Comparison of ENCODE assay signal across 7 mouse cellular contexts in the genomic region with DNA sequence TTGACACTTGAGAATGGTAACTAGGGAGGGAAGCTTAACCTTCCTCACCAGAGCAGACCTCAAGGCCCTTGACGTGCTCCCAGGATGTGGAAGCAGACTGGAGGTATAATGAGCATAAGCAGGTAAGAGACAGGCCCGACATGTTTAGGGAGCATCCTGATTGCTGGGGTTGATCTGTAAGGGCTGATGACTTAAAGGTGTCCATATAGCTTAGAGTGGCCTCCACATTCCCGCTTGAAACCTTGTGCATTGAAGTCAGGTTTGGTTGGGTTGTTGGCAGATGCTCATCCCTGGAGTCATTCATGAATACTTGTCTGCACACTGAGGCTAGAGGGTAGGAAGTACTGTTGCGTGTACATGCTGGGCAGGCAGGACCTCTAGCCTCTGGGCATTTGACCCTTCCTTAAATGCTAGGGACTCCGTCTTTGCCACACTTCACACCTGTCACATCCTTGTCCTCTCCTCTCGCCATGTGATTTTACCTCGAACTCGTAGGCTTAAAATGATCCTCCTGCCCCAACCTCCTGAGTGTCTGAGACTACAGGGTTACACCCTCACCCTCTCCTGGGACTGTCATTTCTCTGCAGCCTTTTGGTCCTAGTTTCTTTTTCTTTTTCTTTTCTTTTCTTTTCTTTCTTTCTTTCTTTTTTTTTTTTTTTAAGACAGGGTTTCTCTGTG. TPM values are rescaled to one million over a fixed set of nuclear protein-coding genes. Genes with fewer than 3 reads are reported as not detected.
DNase-seq lines count a peak whose midpoint lies in the region; ATAC-seq and TF ChIP-seq lines count a peak whose summit lies in the region.

No protein-coding gene starts in this region.

- H3K27ac ChIP-seq in lung, embryonic 14.5 days (ENCODE audit: low read depth): no peak overlapping the region
- H3K27ac ChIP-seq in forebrain, embryonic 11.5 days (ENCODE audit: low read depth, low read length): no peak overlapping the region
- no peak overlapping the region for H3K27ac ChIP-seq in intestine, postnatal 0 days (ENCODE audit: low read depth, low read length)
- H3K27ac ChIP-seq in neural tube, embryonic 15.5 days (replicated peaks): no peak overlapping the region

- TF ChIP-seq POLR2A in lung, adult 2 months (IDR thresholded peaks at IDR 0.05; ENCODE audit: borderline replicate concordance, extremely low read depth, low read depth, low read length): no peak

- no peak for TF ChIP-seq CTCF in lung, embryonic 14.5 days (IDR thresholded peaks at IDR 0.05; ENCODE audit: low read depth)
- TF ChIP-seq CTCF in lung, adult 2 months (IDR thresholded peaks at IDR 0.05; ENCODE audit: insufficient read depth, low read length): no peak
- no peak for TF ChIP-seq CTCF in intestine, postnatal 0 days (IDR thresholded peaks at IDR 0.05; ENCODE audit: low read depth)

- no peaks in the 10 kb centered on the region for H3K27me3 ChIP-seq in lung, embryonic 14.5 days (ENCODE audit: insufficient read depth, low read length)
- H3K27me3 ChIP-seq in forebrain, embryonic 11.5 days (ENCODE audit: control insufficient read depth, insufficient read depth, low read length): no peaks in the 10 kb centered on the region
- no peaks in the 10 kb centered on the region for H3K27me3 ChIP-seq in intestine, postnatal 0 days (replicated peaks; ENCODE audit: control insufficient read depth, insufficient read depth, low read length)
- no peaks in the 10 kb centered on the region for H3K27me3 ChIP-seq in neural tube, embryonic 15.5 days (replicated peaks)

- no peak for ATAC-seq in lung, embryonic 14.5 days (ENCODE audit: insufficient read depth)
- no peak for ATAC-seq in forebrain, embryonic 11.5 days (replicated peaks; ENCODE audit: low FRiP score)
- ATAC-seq in intestine, postnatal 0 days: no peak
- no peak for ATAC-seq in neural tube, embryonic 15.5 days (ENCODE audit: low FRiP score)

- H3K9me3 ChIP-seq in lung, embryonic 14.5 days (ENCODE audit: low read depth, low read length): no peaks in the 10 kb centered on the region
- H3K9me3 ChIP-seq in forebrain, embryonic 11.5 days (ENCODE audit: control insufficient read depth, low read length): no peaks in the 10 kb centered on the region
- H3K9me3 ChIP-seq in intestine, postnatal 0 days (ENCODE audit: control insufficient read depth): no peaks in the 10 kb centered on the region
- H3K9me3 ChIP-seq in neural tube, embryonic 15.5 days (replicated peaks): no peaks in the 10 kb centered on the region

- peak overlapping the region; percentile 86 for H3K4me2 ChIP-seq in lung, embryonic 14.5 days
- peak overlapping the region; percentile 66 for H3K4me2 ChIP-seq in forebrain, embryonic 11.5 days (ENCODE audit: low read depth, low read length, severe bottlenecking)
- H3K4me2 ChIP-seq in intestine, postnatal 0 days (replicated peaks; ENCODE audit: low read depth): peak overlapping the region; percentile 94
- peak overlapping the region; percentile 64 for H3K4me2 ChIP-seq in neural tube, embryonic 15.5 days

- H3K4me3 ChIP-seq in lung, embryonic 14.5 days (ENCODE audit: low read depth, low read length): peak overlapping the region; percentile 89
- H3K4me3 ChIP-seq in lung, adult 2 months (replicated peaks; ENCODE audit: extremely low read depth, low read depth, low read length): no peak overlapping the region
- H3K4me3 ChIP-seq in forebrain, embryonic 11.5 days (ENCODE audit: low read depth, low read length): peak overlapping the region; percentile 98
- peak overlapping the region; percentile 86 for H3K4me3 ChIP-seq in intestine, postnatal 0 days (ENCODE audit: low read depth, low read length)
- H3K4me3 ChIP-seq in neural tube, embryonic 15.5 days (replicated peaks): peak overlapping the region; percentile 87

- no peak for DNase-seq in lung, embryonic 14.5 days
- DNase-seq in lung, adult 2 months: no peak
- no peak for DNase-seq in forebrain, embryonic 11.5 days (ENCODE audit: low spot score)
- DNase-seq in left cerebral cortex, adult 8-10 months (ENCODE audit: low spot score in 2 of 2): no peak
- DNase-seq in lung, postnatal 10 days: no peak

- WGBS in lung, embryonic 14.5 days: 75% methylated on average over 8 of the region's 8 CpGs
- WGBS in lung, adult 2 months: 76% methylated on average over 8 of the region's 8 CpGs
- WGBS in forebrain, embryonic 11.5 days: 80% methylated on average over 8 of the region's 8 CpGs
- WGBS in intestine, postnatal 0 days: 77% methylated on average over 8 of the region's 8 CpGs
- WGBS in neural tube, embryonic 15.5 days: 85% methylated on average over 8 of the region's 8 CpGs

- H3K9ac ChIP-seq in lung, embryonic 14.5 days: peak overlapping the region; percentile 85
- no peak overlapping the region for H3K9ac ChIP-seq in forebrain, embryonic 11.5 days (ENCODE audit: low read length)
- H3K9ac ChIP-seq in intestine, postnatal 0 days (ENCODE audit: low read depth, low read length): peak overlapping the region; percentile 83; the same call in 1 of the 2 replicates
- H3K9ac ChIP-seq in neural tube, embryonic 15.5 days (replicated peaks): peak overlapping the region; percentile 97

- no peaks in the 10 kb centered on the region for H3K4me1 ChIP-seq in lung, embryonic 14.5 days (ENCODE audit: insufficient read depth)
- peaks cover 9% of the 10 kb centered on the region; the same call in 1 of the 2 replicates for H3K4me1 ChIP-seq in lung, adult 2 months (ENCODE audit: control insufficient read depth, insufficient read depth, low read length)
- peaks cover 7% of the 10 kb centered on the region; the same call in 1 of the 2 replicates for H3K4me1 ChIP-seq in forebrain, embryonic 11.5 days (replicated peaks; ENCODE audit: control insufficient read depth, insufficient read depth, low read length)
- peaks cover 4% of the 10 kb centered on the region; the same call in 1 of the 2 replicates for H3K4me1 ChIP-seq in intestine, postnatal 0 days (replicated peaks; ENCODE audit: control insufficient read depth, insufficient read depth, low read length)
- H3K4me1 ChIP-seq in neural tube, embryonic 15.5 days: peaks cover 32% of the 10 kb centered on the region

- H3K36me3 ChIP-seq in lung, embryonic 14.5 days (ENCODE audit: insufficient read depth): peaks cover 14% of the 10 kb centered on the region
- peaks cover 5% of the 10 kb centered on the region; the same call in 1 of the 2 replicates for H3K36me3 ChIP-seq in forebrain, embryonic 11.5 days (ENCODE audit: control insufficient read depth, insufficient read depth, low read length)
- peaks cover 13% of the 10 kb centered on the region for H3K36me3 ChIP-seq in intestine, postnatal 0 days (ENCODE audit: control insufficient read depth, insufficient read depth)
- peaks cover 23% of the 10 kb centered on the region for H3K36me3 ChIP-seq in neural tube, embryonic 15.5 days

RNA-seq across cellular contexts. Expression of a gene that starts 1.6 kb away (rescaled TPM):
- polyA plus RNA-seq in lung, embryonic 14.5 days (2014; fragmentation: Nextera tagmentation; extraction: Ambion mirVana): 11.8 and 12.9 TPM in 2 replicates
- 50.3 and 58.5 TPM in 2 replicates for polyA plus RNA-seq in lung, adult 2 months (2012; rRNA removed)
- polyA plus RNA-seq in forebrain, embryonic 11.5 days (2014; fragmentation: Nextera tagmentation; extraction: Ambion mirVana): 22.3 and 28.9 TPM in 2 replicates
- 7.8 and 8.0 TPM in 2 replicates for polyA plus RNA-seq in intestine, postnatal 0 days (2015; fragmentation: Nextera tagmentation; extraction: Ambion mirVana)
- polyA plus RNA-seq in neural tube, embryonic 15.5 days (2015; fragmentation: Nextera tagmentation; extraction: Ambion mirVana): 24.8 and 28.3 TPM in 2 replicates
- 100 to 1,000 TPM; 199 to 214 (median 211) TPM for total RNA-seq in left cerebral cortex, adult 8-10 months (2022)

RNA-seq across cellular contexts. Expression of a gene that starts 24.7 kb away (rescaled TPM):
- polyA plus RNA-seq in lung, embryonic 14.5 days (2014; fragmentation: Nextera tagmentation; extraction: Ambion mirVana): 6,177 and 6,257 TPM in 2 replicates
- 407 and 532 TPM in 2 replicates for polyA plus RNA-seq in lung, adult 2 months (2012; rRNA removed)
- 4,588 and 4,913 TPM in 2 replicates for polyA plus RNA-seq in forebrain, embryonic 11.5 days (2014; fragmentation: Nextera tagmentation; extraction: Ambion mirVana)
- polyA plus RNA-seq in intestine, postnatal 0 days (2015; fragmentation: Nextera tagmentation; extraction: Ambion mirVana): 3,711 and 4,178 TPM in 2 replicates
- 4,598 and 4,773 TPM in 2 replicates for polyA plus RNA-seq in neural tube, embryonic 15.5 days (2015; fragmentation: Nextera tagmentation; extraction: Ambion mirVana)
- total RNA-seq in left cerebral cortex, adult 8-10 months (2022): 1,000 to 10,000 TPM; 1,587 to 1,877 (median 1,701) TPM

RNA-seq across cellular contexts. Expression of a gene that starts 53.7 kb away (rescaled TPM):
- 562 and 581 TPM in 2 replicates for polyA plus RNA-seq in lung, embryonic 14.5 days (2014; fragmentation: Nextera tagmentation; extraction: Ambion mirVana)
- polyA plus RNA-seq in lung, adult 2 months (2012; rRNA removed): 39.1 and 51.4 TPM in 2 replicates
- 962 and 982 TPM in 2 replicates for polyA plus RNA-seq in forebrain, embryonic 11.5 days (2014; fragmentation: Nextera tagmentation; extraction: Ambion mirVana)
- polyA plus RNA-seq in intestine, postnatal 0 days (2015; fragmentation: Nextera tagmentation; extraction: Ambion mirVana): 343 and 346 TPM in 2 replicates
- 183 and 240 TPM in 2 replicates for polyA plus RNA-seq in neural tube, embryonic 15.5 days (2015; fragmentation: Nextera tagmentation; extraction: Ambion mirVana)
- 10 to 100 TPM; 37.9 to 41.3 (median 39.0) TPM for total RNA-seq in left cerebral cortex, adult 8-10 months (2022)
